Mouse (Mus musculus) lung, adult 2 months (tissue): Measurements from ENCODE around the gene Zfp37.

Experiments
- CTCF ChIP-seq: fragments of 200-500 bp; IDR thresholded peaks from 2 replicates; pipeline ENCODE4 v1.5.1; 2011; ENCODE audit warnings: mild to moderate bottlenecking, low read length, control low read depth; ENCODE audit not compliant: insufficient read depth
- POLR2A ChIP-seq: fragments of 200-500 bp; IDR thresholded peaks from 2 replicates; pipeline ENCODE4 v1.6.1; 2011; ENCODE audit warnings: low read depth, mild to moderate bottlenecking, control low read depth, low read length, borderline replicate concordance; ENCODE audit errors: extremely low read depth

GRCm38 (mm10) chr4:62267101-62267500, 36.3 kb upstream of the Zfp37 start:
- TF ChIP-seq POLR2A (no peak), CTCF (no peak)
